Mouse (Mus musculus) lung, postnatal 0 days (tissue): ENCODE measurements around the gene Mllt10. TPM values are rescaled to one million over a fixed set of nuclear protein-coding genes. Genes with fewer than 3 reads are reported as not detected.
A peak's percentile ranks its signal among the peaks of the same experiment; 100 is the strongest.

Source experiments
- ATAC-seq: fragments of 200-750 bp; cut with Nextera tagmentation; 2 replicates; pipeline ENCODE4 v1.8.0; 2017; ENCODE audit warnings: moderate library complexity
- DNase-seq: peaks from one replicate; pipeline ENCODE4 v3.0.0-alpha.2; 2016; ENCODE audit warnings: low spot score
- H3K27ac ChIP-seq: fragments of 300-500 bp; sonication (generic); 2 replicates; pipeline ENCODE4 v1.5.1; 2014; ENCODE audit warnings: antibody characterized with exemption, mild to moderate bottlenecking, low read length, mixed read lengths
- H3K27me3 ChIP-seq: fragments of 300-500 bp; sonication (generic); replicated peaks from 2 replicates; pipeline ENCODE4 v1.6.1; 2014; ENCODE audit warnings: low read length, mixed read lengths; ENCODE audit not compliant: insufficient read depth
- H3K36me3 ChIP-seq: fragments of 300-500 bp; sonication (generic); 2 replicates; pipeline ENCODE4 v1.6.1; 2014; ENCODE audit warnings: low read length, mixed read lengths; ENCODE audit not compliant: insufficient read depth
- H3K4me1 ChIP-seq: fragments of 300-500 bp; sonication (generic); 2 replicates; pipeline ENCODE4 v1.6.1; 2014; ENCODE audit warnings: antibody characterized with exemption, low read depth, low read length, mixed read lengths; ENCODE audit not compliant: insufficient read depth
- H3K4me2 ChIP-seq: fragments of 300-500 bp; sonication (generic); replicated peaks from 2 replicates; pipeline ENCODE4 v1.6.1; 2014; ENCODE audit warnings: low read depth, mild to moderate bottlenecking, low read length, moderate library complexity, mixed read lengths
- H3K4me3 ChIP-seq: fragments of 300-500 bp; sonication (generic); 2 replicates; pipeline ENCODE4 v1.5.1; 2014; ENCODE audit warnings: low read depth, low read length
- H3K9ac ChIP-seq: fragments of 300-500 bp; sonication (generic); replicated peaks from 2 replicates; pipeline ENCODE4 v1.6.1; 2014; ENCODE audit warnings: low read depth, mild to moderate bottlenecking
- H3K9me3 ChIP-seq: fragments of 300-500 bp; sonication (generic); 2 replicates; pipeline ENCODE4 v1.6.1; 2016; ENCODE audit warnings: low read length, mixed read lengths
- CTCF ChIP-seq: IDR thresholded peaks from 2 replicates; pipeline ENCODE4 v1.5.1; 2016; ENCODE audit warnings: antibody characterized with exemption, mild to moderate bottlenecking
- EP300 ChIP-seq: IDR thresholded peaks from 2 replicates; pipeline ENCODE4 v1.6.1; 2016; ENCODE audit warnings: antibody characterized with exemption, mild to moderate bottlenecking, control low read depth
- WGBS: fragments of 180-500 bp; shearing (Covaris S2); extraction: QIAGEN DNeasy Blood & Tissue Kit; methylation state at CpG from one replicate; pipeline ENCODE4 v1.1.7; 2014; 5-methylcytosine and 5-hydroxymethylcytosine counted together
- polyA plus RNA-seq: library from polyadenylated mRNA; unstranded; fragments of >200 nt; fragmentation: Nextera tagmentation; extraction: Ambion mirVana; gene quantifications from 2 replicates; pipeline ENCODE4 v1.2.1, GENCODE M21; 2015

The Mllt10 gene
- polyA plus RNA-seq, 1 experiment from 2014 or later, result 35.1 TPM

DNA sequence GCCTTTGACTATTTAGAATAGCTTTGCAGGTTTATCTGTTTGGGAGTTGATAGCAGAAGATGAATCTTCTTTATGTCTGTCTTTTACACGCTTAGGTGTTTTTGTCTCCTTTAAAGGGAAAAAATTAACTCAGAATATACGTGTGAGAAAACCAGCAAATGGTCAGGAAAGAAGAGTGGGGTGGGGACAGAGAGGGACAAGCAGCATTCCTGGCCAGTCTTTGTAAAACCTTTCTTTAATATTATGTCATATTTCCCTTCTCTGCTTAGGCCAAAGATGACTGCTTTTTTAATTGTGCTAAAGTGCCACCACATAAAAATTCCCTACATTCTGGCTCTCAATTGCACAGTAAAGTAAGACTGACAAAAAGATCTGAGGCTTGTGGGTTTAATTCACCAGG lies 4.0 kb downstream of the Mllt10 start:
- DNase-seq (no peak), ATAC-seq (no peak)
- H3K4me2 ChIP-seq, result no peak overlapping the region; the same call in 1 of the 2 replicates
- 52% methylated on average over 2 of the region's 2 CpGs for WGBS
- H3K4me3 ChIP-seq, result no peak overlapping the region
- no peaks in the 10 kb centered on the region for H3K27me3 ChIP-seq
- H3K4me1 ChIP-seq, result peaks cover 8% of the 10 kb centered on the region; the same call in 1 of the 2 replicates
- H3K36me3 ChIP-seq, result no peaks in the 10 kb centered on the region
- TF ChIP-seq EP300, result no peak
- no peak for TF ChIP-seq CTCF
- H3K27ac ChIP-seq, result no peak overlapping the region
- no peak overlapping the region for H3K9ac ChIP-seq
- no peaks in the 10 kb centered on the region for H3K9me3 ChIP-seq

DNA sequence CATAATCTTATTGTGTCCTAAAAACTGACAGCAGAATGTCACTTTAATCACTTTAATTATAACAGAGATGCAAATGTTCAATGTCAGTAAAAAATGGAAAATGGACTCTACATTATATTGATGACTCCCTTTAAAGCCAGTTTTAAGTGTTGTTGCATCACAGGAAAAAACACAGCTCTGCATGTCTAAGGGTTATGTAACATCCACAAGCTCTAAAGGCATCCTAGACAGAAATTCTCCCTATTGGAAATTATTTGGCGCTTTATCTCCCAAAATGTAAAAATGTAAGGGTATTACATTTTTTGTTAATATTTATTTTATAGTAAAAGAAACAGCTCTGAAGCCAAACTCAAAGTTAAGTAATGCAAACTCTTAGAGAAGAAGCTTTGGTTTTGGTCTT lies 4.9 kb downstream of the Mllt10 start:
- Histone ChIP-seq H3K4me3 (no peak overlapping the region), H3K9me3 (no peaks in the 10 kb centered on the region), H3K27ac (no peak overlapping the region), H3K27me3 (no peaks in the 10 kb centered on the region), H3K9ac (no peak overlapping the region), H3K4me2 (no peak overlapping the region), H3K36me3 (no peaks in the 10 kb centered on the region), H3K4me1 (peaks cover 8% of the 10 kb centered on the region; the same call in 1 of the 2 replicates)
- ATAC-seq (no peak), DNase-seq (no peak)
- no peak for TF ChIP-seq CTCF
- 94% methylated on average over 1 of the region's 1 CpGs for WGBS

DNA sequence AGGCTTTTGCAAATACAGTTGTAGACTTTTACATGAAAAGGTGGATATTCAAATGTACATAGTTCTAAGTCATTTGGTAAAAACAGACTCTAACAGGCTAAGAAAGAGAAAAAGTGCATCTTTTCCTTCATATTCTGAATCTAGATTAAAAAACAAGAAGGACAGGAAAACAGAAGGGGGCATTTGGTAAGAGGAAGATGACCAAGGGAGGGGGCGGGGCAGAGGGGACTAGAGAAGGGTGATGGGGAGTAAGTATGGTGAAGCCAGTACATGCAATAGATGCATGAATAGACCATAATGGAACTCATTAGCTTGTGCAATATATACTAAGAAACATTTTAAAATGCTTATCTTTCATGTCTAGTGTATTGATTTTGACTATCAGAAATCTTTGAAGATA lies 5.4 kb downstream of the Mllt10 start:
- Histone ChIP-seq H3K4me1 (peaks cover 3% of the 10 kb centered on the region; the same call in 1 of the 2 replicates), H3K27me3 (no peaks in the 10 kb centered on the region), H3K9me3 (no peaks in the 10 kb centered on the region), H3K9ac (no peak overlapping the region), H3K27ac (no peak overlapping the region), H3K36me3 (no peaks in the 10 kb centered on the region), H3K4me3 (no peak overlapping the region), H3K4me2 (no peak overlapping the region)
- no peak for TF ChIP-seq CTCF
- no peak for TF ChIP-seq EP300
- DNase-seq (no peak), ATAC-seq (no peak)
- WGBS, result 93% methylated on average over 1 of the region's 1 CpGs

DNA sequence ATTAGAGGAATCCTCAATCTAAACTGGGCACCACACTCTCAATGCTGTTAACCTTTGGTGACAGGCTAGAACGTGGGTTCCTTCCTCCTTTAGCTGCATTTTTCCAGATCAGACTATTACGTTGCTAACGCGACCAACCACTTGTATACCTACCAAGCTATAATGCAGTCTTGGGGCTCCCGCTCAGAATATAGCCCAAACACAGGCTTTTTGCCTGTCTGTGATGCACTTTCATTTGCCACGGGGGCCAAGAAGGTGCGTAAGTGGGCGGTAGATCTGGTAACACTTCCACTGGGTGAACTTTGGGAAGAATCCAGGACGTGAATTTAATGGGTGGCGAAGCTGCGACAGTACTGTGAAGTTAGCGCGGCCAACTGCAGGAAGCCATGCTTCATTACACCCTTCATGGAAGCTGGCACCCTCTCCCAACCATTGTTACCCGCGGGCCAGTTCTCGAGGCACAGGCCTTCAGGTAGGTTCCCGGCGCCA lies 8.8 kb downstream of the Mllt10 start:
- DNase-seq, result peak; percentile 85
- Histone ChIP-seq H3K4me1 (peaks cover 3% of the 10 kb centered on the region; the same call in 1 of the 2 replicates), H3K27ac (peak overlapping the region; percentile 99), H3K27me3 (no peaks in the 10 kb centered on the region), H3K9ac (peak overlapping the region; percentile 93), H3K36me3 (no peaks in the 10 kb centered on the region), H3K9me3 (no peaks in the 10 kb centered on the region), H3K4me2 (peak overlapping the region; percentile 79), H3K4me3 (peak overlapping the region; percentile 96)
- ATAC-seq, result peak; percentile 52
- TF ChIP-seq CTCF (peak; percentile 48; the same call in 1 of the 2 replicates), EP300 (no peak)
- WGBS, result 2% methylated on average over 18 of the region's 18 CpGs

DNA sequence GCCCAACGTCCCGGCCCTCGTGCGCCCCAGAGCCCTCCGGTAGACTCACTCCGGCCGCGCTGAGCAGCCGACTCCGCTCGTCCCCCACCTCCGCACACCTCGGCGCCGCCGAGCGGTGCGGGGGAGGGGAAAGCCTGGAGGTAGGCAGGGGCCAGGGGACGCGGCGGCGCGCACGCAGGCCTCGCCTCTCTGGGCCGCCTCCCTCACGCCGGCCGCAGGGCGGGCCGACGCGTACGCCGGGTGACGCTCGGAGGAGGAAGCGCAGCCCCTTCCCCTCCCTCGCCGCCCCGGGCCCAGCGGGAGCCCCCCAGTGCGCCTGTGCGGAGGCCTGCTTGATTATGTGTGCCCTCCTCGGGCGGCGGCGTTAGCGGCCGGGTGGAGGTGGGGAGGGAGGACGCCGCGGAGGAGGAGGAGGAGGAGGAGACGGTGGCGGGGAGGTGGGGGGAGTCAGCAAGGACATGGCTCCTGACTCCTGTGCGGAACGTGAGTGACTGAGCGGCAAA lies 9.4 kb downstream of the Mllt10 start:
- H3K9me3 ChIP-seq, result no peaks in the 10 kb centered on the region
- peaks cover 3% of the 10 kb centered on the region; the same call in 1 of the 2 replicates for H3K4me1 ChIP-seq
- peak overlapping the region; percentile 96 for H3K4me3 ChIP-seq
- WGBS, result 3% methylated on average over 11 of the region's 58 CpGs
- peak overlapping the region; percentile 93 for H3K9ac ChIP-seq
- H3K27me3 ChIP-seq, result no peaks in the 10 kb centered on the region
- no peaks in the 10 kb centered on the region for H3K36me3 ChIP-seq
- DNase-seq (peak; percentile 98), ATAC-seq (peak; percentile 96)
- peak overlapping the region; percentile 99 for H3K27ac ChIP-seq
- 0 out of 2 replicates have a peak, but pooled peaks have one; percentile 5 for TF ChIP-seq CTCF
- no peak for TF ChIP-seq EP300
- H3K4me2 ChIP-seq, result peak overlapping the region; percentile 79

DNA sequence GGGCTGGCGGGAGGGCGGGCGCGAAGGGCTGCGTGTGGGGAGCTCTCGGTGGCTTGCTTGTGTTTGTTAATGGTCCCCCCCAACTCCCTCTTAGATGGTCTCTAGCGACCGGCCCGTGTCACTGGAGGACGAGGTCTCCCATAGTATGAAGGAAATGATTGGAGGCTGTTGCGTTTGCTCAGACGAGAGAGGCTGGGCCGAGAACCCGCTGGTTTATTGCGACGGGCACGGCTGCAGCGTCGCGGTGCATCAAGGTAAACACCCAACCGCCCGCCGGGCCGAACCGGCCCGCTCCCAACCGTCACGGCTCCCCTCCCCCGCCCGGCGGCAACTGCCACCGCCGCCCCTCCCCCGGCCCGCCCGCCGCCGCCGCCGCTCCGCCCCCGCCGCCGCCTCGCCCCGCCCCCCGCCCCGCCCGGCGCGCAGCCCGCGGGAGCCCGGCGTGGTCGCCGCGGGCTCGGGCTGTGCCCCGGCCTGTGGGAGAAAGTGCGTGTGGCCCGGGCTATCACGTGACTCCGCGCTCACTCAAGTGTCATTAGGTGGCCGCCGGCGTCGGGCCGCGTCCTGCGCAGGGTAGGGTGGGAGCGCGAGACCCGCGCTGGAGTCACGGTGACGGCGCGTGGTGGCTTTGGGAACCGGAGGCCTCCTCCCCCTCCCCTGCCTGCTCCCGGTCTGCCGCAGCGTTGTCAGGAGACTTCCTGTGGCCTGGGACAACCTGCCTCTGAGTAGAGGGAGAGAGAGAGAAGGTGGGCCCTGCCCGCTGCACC lies 10.1 kb downstream of the Mllt10 start:
- no peak for TF ChIP-seq CTCF
- no peak for TF ChIP-seq EP300
- ATAC-seq (peak; percentile 69), DNase-seq (peak; percentile 84)
- H3K9me3 ChIP-seq, result no peaks in the 10 kb centered on the region
- H3K27ac ChIP-seq, result peak overlapping the region; percentile 99
- peak overlapping the region; percentile 96 for H3K4me3 ChIP-seq
- peaks cover 3% of the 10 kb centered on the region; the same call in 1 of the 2 replicates for H3K4me1 ChIP-seq
- peak overlapping the region; percentile 93 for H3K9ac ChIP-seq
- WGBS, result 2% methylated on average over 36 of the region's 85 CpGs
- peak overlapping the region; percentile 79 for H3K4me2 ChIP-seq
- no peaks in the 10 kb centered on the region for H3K36me3 ChIP-seq
- H3K27me3 ChIP-seq, result no peaks in the 10 kb centered on the region
